Mouse (Mus musculus) forebrain, embryonic 15.5 days (tissue): ENCODE measurements around the gene Btbd35f27. TPM values are rescaled to one million over a fixed set of nuclear protein-coding genes. Genes with fewer than 3 reads are reported as not detected.
"Not testable (repeated sequence)": the region's sequence is repeated elsewhere in the genome, so short reads cannot be mapped to it uniquely, and the experiment has no call there.

Experiments
- ATAC-seq: fragments of 200-750 bp; cut with Nextera tagmentation; replicated peaks from 2 replicates; pipeline ENCODE4 v1.8.0; 2017; ENCODE audit warnings: mild to moderate bottlenecking, moderate TSS enrichment, moderate library complexity
- H3K27ac ChIP-seq: fragments of 300-500 bp; sonication (generic); replicated peaks from 2 replicates; pipeline ENCODE4 v1.5.1; 2015; ENCODE audit warnings: mild to moderate bottlenecking, inconsistent platforms
- H3K27me3 ChIP-seq: fragments of 300-500 bp; sonication (generic); 2 replicates; pipeline ENCODE4 v1.6.1; 2015; ENCODE audit warnings: inconsistent platforms
- H3K36me3 ChIP-seq: fragments of 300-500 bp; sonication (generic); 2 replicates; pipeline ENCODE4 v1.6.1; 2015; ENCODE audit warnings: mild to moderate bottlenecking, inconsistent platforms
- H3K4me1 ChIP-seq: fragments of 300-500 bp; sonication (generic); 2 replicates; pipeline ENCODE4 v1.6.1; 2015; ENCODE audit warnings: inconsistent platforms
- H3K4me2 ChIP-seq: fragments of 300-500 bp; sonication (generic); replicated peaks from 2 replicates; pipeline ENCODE4 v1.6.1; 2015; ENCODE audit warnings: mild to moderate bottlenecking, inconsistent platforms
- H3K4me3 ChIP-seq: fragments of 300-500 bp; sonication (generic); 2 replicates; pipeline ENCODE4 v1.5.1; 2015; ENCODE audit warnings: mild to moderate bottlenecking, inconsistent platforms
- H3K9ac ChIP-seq: fragments of 300-500 bp; sonication (generic); replicated peaks from 2 replicates; pipeline ENCODE4 v1.6.1; 2015; ENCODE audit warnings: mild to moderate bottlenecking, inconsistent platforms
- H3K9me3 ChIP-seq: fragments of 300-500 bp; sonication (generic); 2 replicates; pipeline ENCODE4 v1.6.1; 2016; ENCODE audit warnings: inconsistent platforms
- whole genome bisulfite sequencing: fragments of 180-500 bp; shearing (Covaris S2); methylation state at CpG from one replicate; pipeline ENCODE4 v1.1.7; 2015; ENCODE audit warnings: mixed read lengths; 5-methylcytosine and 5-hydroxymethylcytosine counted together
- polyA plus RNA-seq: library from polyadenylated mRNA; unstranded; fragments of >200 nt; fragmentation: Nextera tagmentation; extraction: Ambion mirVana; gene quantifications from 2 replicates; pipeline ENCODE4 v1.2.1, GENCODE M21; 2015

The Btbd35f27 gene
- not detected in 2 replicates for polyA plus RNA-seq

GRCm38 (mm10) chrX:4951835-4952234, at the start of gene Btbd35f27:
Btbd35f27 (plus strand) TSS chrX:4952135.
- 94% methylated on average over 1 of the region's 3 CpGs for WGBS
- not testable (repeated sequence) for H3K36me3 ChIP-seq, H3K4me2 ChIP-seq, H3K27me3 ChIP-seq, H3K9me3 ChIP-seq, H3K4me3 ChIP-seq, H3K4me1 ChIP-seq, H3K27ac ChIP-seq, H3K9ac ChIP-seq, ATAC-seq

Other genes with a start within 250 kb of the Btbd35f27 start
- not detected in 2 replicates for gene Btbd35f4, start 151.6 kb upstream of the Btbd35f27 start, polyA plus RNA-seq